Mouse (Mus musculus) hindbrain, embryonic 12.5 days (tissue): ENCODE data around the gene Gjc1. TPM values are rescaled to one million over a fixed set of nuclear protein-coding genes. Genes with fewer than 3 reads are reported as not detected.

Experiments
- ATAC-seq: fragments of 200-750 bp; cut with Nextera tagmentation; 2 replicates; pipeline ENCODE4 v1.8.0; 2017; ENCODE audit warnings: moderate TSS enrichment; ENCODE audit not compliant: low FRiP score
- H3K27ac ChIP-seq: fragments of 300-500 bp; sonication (generic); 2 replicates; pipeline ENCODE4 v1.5.1; 2016; ENCODE audit warnings: mild to moderate bottlenecking
- H3K27me3 ChIP-seq: fragments of 300-500 bp; sonication (generic); 2 replicates; pipeline ENCODE4 v1.6.1; 2016; ENCODE audit warnings: mild to moderate bottlenecking
- H3K36me3 ChIP-seq: fragments of 300-500 bp; sonication (generic); 2 replicates; pipeline ENCODE4 v1.6.1; 2016; ENCODE audit warnings: mild to moderate bottlenecking
- H3K4me1 ChIP-seq: fragments of 300-500 bp; sonication (generic); 2 replicates; pipeline ENCODE4 v1.6.1; 2016
- H3K4me2 ChIP-seq: fragments of 300-500 bp; sonication (generic); replicated peaks from 2 replicates; pipeline ENCODE4 v1.6.1; 2016; ENCODE audit warnings: mild to moderate bottlenecking
- H3K4me3 ChIP-seq: fragments of 300-500 bp; sonication (generic); 2 replicates; pipeline ENCODE4 v1.5.1; 2016; ENCODE audit warnings: mild to moderate bottlenecking
- H3K9ac ChIP-seq: fragments of 300-500 bp; sonication (generic); 2 replicates; pipeline ENCODE4 v1.6.1; 2016; ENCODE audit warnings: mild to moderate bottlenecking, moderate library complexity
- H3K9me3 ChIP-seq: fragments of 300-500 bp; sonication (generic); replicated peaks from 2 replicates; pipeline ENCODE4 v1.6.1; 2016; ENCODE audit warnings: mild to moderate bottlenecking
- WGBS: fragments of 180-500 bp; shearing (Covaris S2); methylation state at CpG from one replicate; pipeline ENCODE4 v1.1.7; 2016; 5-methylcytosine and 5-hydroxymethylcytosine counted together
- polyA plus RNA-seq: library from polyadenylated mRNA; unstranded; fragments of >200 nt; fragmentation: Nextera tagmentation; extraction: Ambion mirVana; gene quantifications from 2 replicates; pipeline ENCODE4 v1.2.1, GENCODE M21; 2016

The Gjc1 gene
- polyA plus RNA-seq = 77.6 and 81.3 TPM in 2 replicates

- Histone ChIP-seq H3K4me2 (peak within 1 kb of the TSS; percentile 85), H3K27me3 (peaks cover 10% of the 10 kb centered on the region), H3K9ac (peak within 1 kb of the TSS; percentile 98), H3K9me3 (no peaks in the 10 kb centered on the region), H3K4me3 (peak within 1 kb of the TSS; percentile 95), H3K36me3 (no peaks in the 10 kb centered on the region), H3K4me1 (peaks cover 32% of the 10 kb centered on the region), H3K27ac (peak within 1 kb of the TSS; percentile 97)
- ATAC-seq = peak; percentile 84
- under 1% methylated on average over 21 of the region's 97 CpGs for WGBS
Observed at GRCm38 (mm10) chr11:102819021-102819782, at the start of gene Gjc1. Gjc1 (minus strand) TSS chr11:102819700.

DNA sequence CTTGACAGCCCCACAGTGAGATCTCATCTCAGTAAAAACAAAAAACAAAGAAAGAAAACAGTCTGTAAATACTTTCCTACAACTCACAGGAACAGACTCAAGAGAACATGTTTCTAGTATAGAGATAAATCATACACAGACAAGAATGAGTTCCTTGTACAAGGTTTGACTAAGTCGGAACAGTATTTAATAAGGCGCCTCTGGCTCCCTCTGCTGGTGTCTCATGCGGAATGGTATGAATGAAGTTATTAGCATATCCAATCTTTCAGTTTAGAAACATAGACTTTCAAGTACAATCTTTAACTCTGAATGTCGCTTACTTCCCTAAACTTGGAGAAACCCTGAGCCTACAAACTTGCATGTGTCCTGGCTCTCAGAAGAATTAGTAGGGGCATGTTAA is 44.8 kb upstream of the Gjc1 start:
- no peak overlapping the region for H3K9ac ChIP-seq
- H3K4me1 ChIP-seq = no peaks in the 10 kb centered on the region
- no peaks in the 10 kb centered on the region for H3K27me3 ChIP-seq
- no peak overlapping the region for H3K4me3 ChIP-seq
- H3K9me3 ChIP-seq = no peaks in the 10 kb centered on the region
- 43% methylated on average over 4 of the region's 4 CpGs for WGBS
- ATAC-seq = no peak
- no peak overlapping the region for H3K27ac ChIP-seq
- peaks cover 87% of the 10 kb centered on the region for H3K36me3 ChIP-seq
- no peak overlapping the region for H3K4me2 ChIP-seq

- no peaks in the 10 kb centered on the region for H3K27me3 ChIP-seq
- no peaks in the 10 kb centered on the region for H3K9me3 ChIP-seq
- H3K4me1 ChIP-seq = no peaks in the 10 kb centered on the region
- H3K4me3 ChIP-seq = no peak overlapping the region
- H3K9ac ChIP-seq = no peak overlapping the region
- WGBS = 92% methylated on average over 8 of the region's 8 CpGs
- peaks cover 86% of the 10 kb centered on the region for H3K36me3 ChIP-seq
- no peak overlapping the region for H3K27ac ChIP-seq
- no peak overlapping the region for H3K4me2 ChIP-seq
- ATAC-seq = no peak
Observed at GRCm38 (mm10) chr11:102859933-102860332, 40.4 kb upstream of the Gjc1 start.

DNA sequence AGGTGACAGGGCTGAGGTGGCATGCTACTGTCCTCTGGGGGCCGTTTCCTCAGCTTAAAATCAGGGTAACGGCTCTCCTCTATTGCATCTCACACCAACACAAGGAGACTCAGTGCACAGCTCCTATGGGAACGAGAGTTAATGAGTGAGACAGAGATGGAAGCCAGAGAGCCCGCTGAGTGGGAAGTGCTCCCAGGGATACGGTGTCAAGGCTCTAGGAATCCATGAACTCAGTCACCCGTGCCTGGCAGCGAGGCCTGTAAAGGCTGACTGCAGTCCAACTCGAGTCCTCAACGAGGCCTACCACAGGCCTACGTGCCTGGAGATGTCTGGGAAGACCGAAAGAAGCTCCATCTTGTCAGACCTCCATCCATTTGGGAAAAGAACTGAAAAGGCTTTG is 39.5 kb upstream of the Gjc1 start:
- no peaks in the 10 kb centered on the region for H3K9me3 ChIP-seq
- H3K27me3 ChIP-seq = no peaks in the 10 kb centered on the region
- no peak overlapping the region for H3K27ac ChIP-seq
- H3K4me1 ChIP-seq = no peaks in the 10 kb centered on the region
- ATAC-seq = no peak
- 87% methylated on average over 11 of the region's 11 CpGs for WGBS
- no peak overlapping the region for H3K4me2 ChIP-seq
- H3K36me3 ChIP-seq = peaks cover 92% of the 10 kb centered on the region
- no peak overlapping the region for H3K9ac ChIP-seq
- no peak overlapping the region for H3K4me3 ChIP-seq

GRCm38 (mm10) chr11:102855941-102856340 is 36.4 kb upstream of the Gjc1 start:
- Histone ChIP-seq H3K27ac (no peak overlapping the region), H3K9ac (no peak overlapping the region), H3K27me3 (no peaks in the 10 kb centered on the region), H3K36me3 (peaks cover 93% of the 10 kb centered on the region), H3K4me1 (no peaks in the 10 kb centered on the region), H3K9me3 (no peaks in the 10 kb centered on the region), H3K4me3 (no peak overlapping the region), H3K4me2 (no peak overlapping the region)
- WGBS = 72% methylated on average over 6 of the region's 6 CpGs
- no peak for ATAC-seq

GRCm38 (mm10) chr11:102853760-102854159 is 34.3 kb upstream of the Gjc1 start:
- no peak overlapping the region for H3K4me3 ChIP-seq
- no peak for ATAC-seq
- peaks cover 94% of the 10 kb centered on the region for H3K36me3 ChIP-seq
- no peaks in the 10 kb centered on the region for H3K27me3 ChIP-seq
- H3K4me2 ChIP-seq = no peak overlapping the region
- H3K9me3 ChIP-seq = no peaks in the 10 kb centered on the region
- H3K27ac ChIP-seq = no peak overlapping the region
- no peak overlapping the region for H3K9ac ChIP-seq
- no peaks in the 10 kb centered on the region for H3K4me1 ChIP-seq

GRCm38 (mm10) chr11:102851883-102852282 is 32.4 kb upstream of the Gjc1 start:
- Histone ChIP-seq H3K9ac (no peak overlapping the region), H3K4me3 (no peak overlapping the region), H3K36me3 (peaks cover 94% of the 10 kb centered on the region), H3K9me3 (no peaks in the 10 kb centered on the region), H3K4me2 (no peak overlapping the region), H3K4me1 (no peaks in the 10 kb centered on the region), H3K27ac (no peak overlapping the region), H3K27me3 (no peaks in the 10 kb centered on the region)
- WGBS = 69% methylated on average over 5 of the region's 5 CpGs
- ATAC-seq = no peak

DNA sequence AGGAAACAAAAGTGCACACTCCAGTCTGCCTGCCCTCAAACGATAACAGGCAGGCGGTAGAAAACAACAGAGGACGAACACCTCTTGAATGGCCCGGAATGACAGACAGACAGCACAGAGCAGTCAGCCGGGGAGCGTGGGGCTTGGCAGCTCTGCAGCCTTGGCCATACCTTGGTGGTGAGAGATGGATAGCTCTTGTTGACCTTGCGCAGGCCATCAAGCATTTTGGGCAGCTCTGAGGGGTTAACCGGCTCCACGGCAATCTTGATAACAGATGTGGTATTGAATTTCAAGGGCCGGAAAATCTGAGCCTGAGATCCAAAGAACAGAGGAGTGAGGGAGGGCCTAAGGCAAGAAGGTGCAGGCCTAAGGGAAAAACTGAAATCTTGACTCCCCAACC is 26.4 kb upstream of the Gjc1 start:
- H3K4me2 ChIP-seq = no peak overlapping the region
- no peak overlapping the region for H3K9ac ChIP-seq
- H3K4me1 ChIP-seq = no peaks in the 10 kb centered on the region
- H3K9me3 ChIP-seq = no peaks in the 10 kb centered on the region
- H3K36me3 ChIP-seq = peaks cover 100% of the 10 kb centered on the region
- WGBS = 85% methylated on average over 10 of the region's 10 CpGs
- no peak overlapping the region for H3K4me3 ChIP-seq
- ATAC-seq = no peak
- no peak overlapping the region for H3K27ac ChIP-seq
- H3K27me3 ChIP-seq = no peaks in the 10 kb centered on the region

- 92% methylated on average over 9 of the region's 9 CpGs for WGBS
- H3K4me2 ChIP-seq = no peak overlapping the region
Observed at GRCm38 (mm10) chr11:102838616-102839150, 19.2 kb upstream of the Gjc1 start.

DNA sequence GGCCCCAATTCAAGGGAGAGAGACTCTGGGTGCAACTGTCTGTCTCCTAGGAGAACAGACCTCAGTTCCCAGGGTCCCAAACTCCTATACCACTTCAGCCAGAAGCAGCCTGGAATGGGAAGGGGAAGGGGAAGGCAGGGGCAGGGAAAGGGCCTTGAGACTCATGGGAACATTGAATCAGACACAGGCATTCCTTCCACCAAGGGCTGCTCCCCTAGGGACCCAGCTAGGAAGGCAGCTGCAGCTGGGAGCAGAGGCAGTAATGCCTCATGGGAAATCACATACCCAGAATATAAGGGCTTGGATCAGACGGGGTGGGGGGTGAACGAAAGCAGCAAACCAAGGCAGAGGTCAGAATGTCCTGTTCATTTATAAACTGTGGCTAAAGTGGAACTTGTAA is 18.6 kb upstream of the Gjc1 start:
- no peaks in the 10 kb centered on the region for H3K9me3 ChIP-seq
- no peak overlapping the region for H3K4me2 ChIP-seq
- no peak overlapping the region for H3K27ac ChIP-seq
- peaks cover 68% of the 10 kb centered on the region for H3K36me3 ChIP-seq
- H3K4me3 ChIP-seq = no peak overlapping the region
- no peak overlapping the region for H3K9ac ChIP-seq
- 0 out of 2 replicates have a peak, but pooled peaks cover 3% of the 10 kb centered on the region for H3K4me1 ChIP-seq
- 94% methylated on average over 2 of the region's 2 CpGs for WGBS
- H3K27me3 ChIP-seq = no peaks in the 10 kb centered on the region
- no peak for ATAC-seq

More at GRCm38 (mm10) chr11:102838616-102839150, 19.2 kb upstream of the Gjc1 start:
- Histone ChIP-seq H3K27ac (no peak overlapping the region), H3K36me3 (peaks cover 73% of the 10 kb centered on the region), H3K27me3 (no peaks in the 10 kb centered on the region), H3K9ac (no peak overlapping the region), H3K4me1 (0 out of 2 replicates have a peak, but pooled peaks cover 3% of the 10 kb centered on the region), H3K9me3 (no peaks in the 10 kb centered on the region), H3K4me3 (no peak overlapping the region)
- ATAC-seq = no peak

- 96% methylated on average over 1 of the region's 1 CpGs for WGBS
- Histone ChIP-seq H3K4me1 (0 out of 2 replicates have a peak, but pooled peaks cover 3% of the 10 kb centered on the region), H3K4me3 (no peak overlapping the region), H3K9ac (no peak overlapping the region), H3K9me3 (no peaks in the 10 kb centered on the region), H3K27ac (0 out of 2 replicates have a peak overlapping the region, but pooled peaks have one; percentile 3), H3K27me3 (no peaks in the 10 kb centered on the region), H3K36me3 (peaks cover 61% of the 10 kb centered on the region), H3K4me2 (no peak overlapping the region)
- no peak for ATAC-seq
Observed at GRCm38 (mm10) chr11:102837385-102837784, 17.9 kb upstream of the Gjc1 start.

GRCm38 (mm10) chr11:102836146-102836545 is 16.6 kb upstream of the Gjc1 start:
- Histone ChIP-seq H3K9ac (no peak overlapping the region), H3K4me3 (no peak overlapping the region), H3K27me3 (no peaks in the 10 kb centered on the region), H3K9me3 (no peaks in the 10 kb centered on the region), H3K36me3 (peaks cover 48% of the 10 kb centered on the region), H3K4me1 (0 out of 2 replicates have a peak, but pooled peaks cover 3% of the 10 kb centered on the region), H3K27ac (no peak overlapping the region), H3K4me2 (no peak overlapping the region)
- 93% methylated on average over 9 of the region's 9 CpGs for WGBS
- ATAC-seq = no peak

DNA sequence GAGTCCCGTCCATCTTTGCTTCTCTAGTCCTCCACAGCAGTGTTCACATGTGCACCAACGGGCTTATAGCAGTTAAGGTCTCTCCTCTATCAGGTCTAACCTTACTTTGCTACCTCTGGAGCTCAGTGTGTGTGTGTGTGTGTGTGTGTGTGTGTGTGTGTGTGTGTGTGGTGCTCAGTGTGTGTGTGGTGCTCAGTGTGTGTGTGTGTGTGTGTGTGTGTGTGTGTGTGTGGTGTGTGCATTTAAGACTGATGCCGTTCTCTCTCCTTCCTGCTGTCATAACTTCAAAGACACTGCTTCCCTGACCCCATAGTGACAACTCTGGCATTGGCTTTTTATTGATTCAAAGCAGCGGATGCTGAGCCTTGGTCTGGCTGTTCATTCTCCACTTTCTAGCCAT is 16.0 kb upstream of the Gjc1 start, which contains the start of gene Higd1b:
TSS of gene Higd1b (plus strand) at position 301 of the 400 bp plus-strand sequence.
- H3K36me3 ChIP-seq = peaks cover 43% of the 10 kb centered on the region
- H3K4me2 ChIP-seq = no peak within 1 kb of the TSS
- no peak within 1 kb of the TSS for H3K4me3 ChIP-seq
- H3K27ac ChIP-seq = no peak within 1 kb of the TSS
- 69% methylated on average over 4 of the region's 4 CpGs for WGBS
- no peak within 1 kb of the TSS for H3K9ac ChIP-seq
- H3K9me3 ChIP-seq = no peaks in the 10 kb centered on the region
- ATAC-seq = no peak
- 0 out of 2 replicates have a peak, but pooled peaks cover 3% of the 10 kb centered on the region for H3K4me1 ChIP-seq
- no peaks in the 10 kb centered on the region for H3K27me3 ChIP-seq
